Mouse (Mus musculus): ENCODE results near the gene Tpcn2. TPM values are rescaled to one million over a fixed set of nuclear protein-coding genes. Genes with fewer than 3 reads are reported as not detected.

Tpcn2 gene
- total RNA-seq, 2 experiments from 2014 or later, result 3.2 to 3.6 TPM

- intact Hi-C loops (cut with DNase I), result no loop called here
- peak; percentile 78 to 80 for DNase-seq
These were observed 16.7 kb upstream of the Tpcn2 start, which contains the start of gene Mrgprf for GRCm38 (mm10) chr7:145300321-145301007. Gene Mrgprf (plus strand): TSS chr7:145300828.

- DNase-seq, result peak; percentile 39 to 61
- intact Hi-C loops (cut with DNase I), result no loop called here
These were observed 15.9 kb upstream of the Tpcn2 start for GRCm38 (mm10) chr7:145299562-145300320.

- intact Hi-C loops (cut with DNase I), result no loop called here
- DNase-seq, result no peak
These were observed 15.1 kb upstream of the Tpcn2 start for GRCm38 (mm10) chr7:145298666-145299490.

DNA sequence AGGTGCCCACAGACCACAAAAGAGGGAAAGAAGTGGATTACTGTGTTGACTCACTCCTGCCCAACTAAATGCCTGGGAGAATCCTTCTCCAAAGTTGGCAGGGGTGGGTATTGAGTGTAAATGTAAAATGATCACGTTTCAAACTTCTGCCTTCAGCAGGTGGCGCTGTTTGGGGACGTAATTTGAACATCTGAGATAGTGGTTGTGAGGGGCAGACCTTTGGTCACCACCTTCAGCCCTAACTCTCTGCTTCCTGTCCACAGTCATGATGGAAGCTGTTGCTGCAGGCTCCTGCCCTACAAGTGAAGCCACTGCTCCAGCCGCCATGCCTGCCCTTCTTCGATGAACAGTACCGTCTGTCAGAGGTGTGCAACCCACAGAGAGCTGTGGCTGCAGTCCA, 10.0 kb upstream of the Tpcn2 start:
- DNase-seq, result peak; percentile 29 to 43
- intact Hi-C loops (cut with DNase I), result no loop called here

- intact Hi-C loops (cut with DNase I), result no loop called here
- DNase-seq, result no peak
These were observed 8.9 kb upstream of the Tpcn2 start for GRCm38 (mm10) chr7:145292726-145293125.

DNA sequence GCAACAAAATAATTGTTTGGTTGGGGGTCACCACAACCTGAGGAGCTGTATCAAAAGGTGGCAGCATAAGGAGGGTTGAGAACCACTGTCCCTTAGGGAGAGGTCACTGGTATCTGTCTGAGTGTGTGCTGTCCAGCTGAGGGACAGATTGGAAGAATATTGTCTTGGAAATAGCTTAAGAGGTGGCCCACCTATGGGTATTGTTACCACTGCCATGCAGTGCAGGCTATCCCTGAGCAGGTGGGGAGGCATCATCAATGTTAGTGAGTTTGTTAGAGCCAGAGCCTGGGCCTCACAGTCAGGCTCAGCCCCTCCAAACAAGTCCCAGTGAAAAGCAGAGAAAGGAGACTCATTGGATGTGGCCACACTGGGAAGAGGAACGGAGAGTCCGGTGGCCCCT, 8.0 kb upstream of the Tpcn2 start:
- DNase-seq, result no peak
- intact Hi-C loops (cut with DNase I), result no loop called here

DNA sequence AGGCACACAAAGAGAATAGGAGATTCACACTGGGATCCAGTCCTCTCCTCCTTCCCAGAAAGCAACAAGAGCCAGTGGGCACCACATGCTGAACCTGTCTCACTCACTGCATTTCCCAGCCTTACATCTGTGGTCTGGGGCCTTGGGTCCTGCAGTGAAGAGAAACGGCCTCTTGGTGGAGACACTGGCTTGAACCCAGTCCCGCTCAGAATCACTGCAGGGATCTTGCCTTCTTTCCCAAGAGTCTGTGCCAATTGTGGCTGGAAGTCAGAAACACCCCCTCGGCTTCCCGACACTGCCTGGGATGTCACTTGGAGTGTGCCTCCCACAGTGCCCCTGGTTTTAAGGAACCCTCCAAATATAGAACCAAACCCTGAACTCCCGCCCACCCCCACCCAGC, 5.5 kb upstream of the Tpcn2 start:
- intact Hi-C loops (cut with DNase I), result no loop called here
- no peak for DNase-seq

- intact Hi-C loops (cut with DNase I), result no loop called here
- no peak for DNase-seq
These were observed 3.6 kb upstream of the Tpcn2 start for GRCm38 (mm10) chr7:145287410-145287809.

GRCm38 (mm10) chr7:145285476-145285875, 1.7 kb upstream of the Tpcn2 start:
- no peak for DNase-seq
- intact Hi-C loops (cut with DNase I), result no loop called here

DNA sequence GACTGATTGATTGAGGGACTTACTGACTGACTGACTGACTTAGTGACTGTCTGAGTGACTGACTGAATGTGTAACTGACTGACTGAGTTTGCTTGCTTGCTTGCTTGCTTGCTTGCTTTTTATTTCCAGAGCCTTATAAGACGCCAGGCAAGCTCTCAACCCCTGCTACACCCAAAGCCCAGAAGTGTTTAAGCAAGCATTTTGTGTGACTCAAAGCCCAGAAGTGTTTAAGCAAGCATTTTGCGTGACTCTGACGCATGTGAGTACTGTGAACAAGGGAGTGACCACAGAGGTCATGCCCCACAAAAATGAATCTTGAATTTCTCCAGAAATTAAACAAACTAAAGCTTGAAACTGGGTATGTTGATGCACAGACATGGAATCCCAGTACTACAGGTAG, 482 bp upstream of the Tpcn2 start:
- intact Hi-C loops (cut with DNase I), result no loop called here
- DNase-seq, result no peak

- DNase-seq, result no peak
- intact Hi-C loops (cut with DNase I), result no loop called here
These were observed 770 bp downstream of the Tpcn2 start for GRCm38 (mm10) chr7:145283041-145283440.

GRCm38 (mm10) chr7:145281396-145281795, 2.4 kb downstream of the Tpcn2 start:
- intact Hi-C loops (cut with DNase I), result no loop called here
- DNase-seq, result no peak

DNA sequence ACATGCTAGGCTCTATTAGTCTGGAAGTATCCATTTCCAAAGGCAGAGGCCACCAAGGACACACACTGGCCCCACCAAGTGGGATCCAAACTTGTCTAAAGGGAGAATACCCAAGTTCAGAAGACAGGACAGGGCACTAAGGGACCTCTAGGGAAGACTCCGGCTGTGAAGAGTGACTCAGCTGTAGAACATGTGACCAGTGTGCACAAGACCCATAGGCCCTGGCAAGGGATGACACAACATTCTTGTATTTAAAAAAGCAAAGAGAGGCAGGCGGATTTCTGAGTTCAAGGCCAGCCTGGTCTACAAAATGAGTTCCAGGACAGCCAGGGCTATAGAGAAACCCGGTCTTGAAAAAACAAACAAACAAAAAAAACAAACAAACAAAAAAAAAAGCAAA, 8.3 kb downstream of the Tpcn2 start:
- DNase-seq, result no peak
- intact Hi-C loops (cut with DNase I), result no loop called here

DNA sequence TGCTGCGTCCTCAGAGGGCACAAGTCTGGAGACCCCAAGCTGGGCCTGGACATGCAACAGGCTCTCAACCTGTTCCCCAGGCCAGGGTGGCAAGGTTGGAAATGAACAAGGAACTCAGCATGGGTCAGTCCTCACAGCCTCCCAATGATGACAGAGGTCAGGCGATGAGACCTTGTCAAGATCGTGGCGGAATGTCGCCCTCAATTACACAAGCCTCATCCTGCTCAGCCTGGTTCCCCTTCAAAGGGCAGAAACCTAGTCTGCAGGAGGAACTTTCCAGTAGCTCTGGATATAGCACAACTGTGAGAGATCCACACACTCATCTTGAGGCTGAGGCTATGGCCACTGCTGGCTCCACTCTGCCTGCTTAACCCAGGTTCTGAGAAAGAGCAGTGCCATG, 12.9 kb downstream of the Tpcn2 start:
- intact Hi-C loops (cut with DNase I), result no loop called here

GRCm38 (mm10) chr7:145268890-145269289, 14.9 kb downstream of the Tpcn2 start:
- intact Hi-C loops (cut with DNase I), result no loop called here
- DNase-seq, result no peak

More for the DNA sequence above, 12.9 kb downstream of the Tpcn2 start:
- no peak for DNase-seq

DNA sequence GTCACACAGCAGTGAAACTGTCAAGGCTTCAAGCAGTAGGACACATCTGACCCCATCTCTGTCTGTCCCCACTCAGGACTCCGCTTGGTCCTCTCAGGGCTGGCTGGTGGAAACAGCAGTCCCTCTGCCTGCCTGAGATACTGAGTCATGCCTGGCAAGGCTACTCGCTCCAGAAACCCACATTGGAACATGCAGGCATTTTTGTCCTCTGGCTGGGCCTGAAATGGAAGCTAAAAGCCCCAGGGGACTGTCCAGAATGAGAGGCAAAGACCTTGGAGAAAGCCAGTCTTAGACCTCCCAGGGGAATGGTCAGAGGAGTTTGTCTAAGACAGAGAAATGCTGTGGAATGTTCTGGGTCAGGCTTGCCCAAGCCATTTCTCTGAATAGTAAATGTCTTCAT, 17.8 kb downstream of the Tpcn2 start:
- intact Hi-C loops (cut with DNase I), result no loop called here
- DNase-seq, result peak; percentile 41 to 52

DNA sequence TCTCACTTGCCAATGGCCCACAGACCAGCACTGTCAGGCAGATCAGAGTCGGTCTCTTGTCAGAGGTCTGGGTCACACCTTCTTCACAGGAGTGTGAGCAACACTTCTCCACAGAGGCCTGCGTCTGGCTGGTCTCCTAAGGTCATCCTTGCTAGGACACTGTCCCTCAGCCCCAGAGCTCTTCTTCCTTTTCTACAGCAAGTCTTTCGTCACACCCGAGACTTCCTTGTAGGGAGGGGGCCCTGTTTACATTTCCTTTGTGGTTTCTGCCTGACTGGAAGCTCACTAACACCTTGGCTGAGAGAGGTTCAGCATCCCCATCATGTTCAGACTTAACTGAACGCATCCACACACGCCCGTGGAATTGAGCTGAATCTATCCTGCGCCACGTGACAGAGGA, 19.6 kb downstream of the Tpcn2 start:
- no peak for DNase-seq

GRCm38 (mm10) chr7:145256092-145256491, 27.7 kb downstream of the Tpcn2 start:
- intact Hi-C loops (cut with DNase I), result no loop called here
- no peak for DNase-seq

More for the DNA sequence above, 19.6 kb downstream of the Tpcn2 start:
- intact Hi-C loops (cut with DNase I), result no loop called here

DNA sequence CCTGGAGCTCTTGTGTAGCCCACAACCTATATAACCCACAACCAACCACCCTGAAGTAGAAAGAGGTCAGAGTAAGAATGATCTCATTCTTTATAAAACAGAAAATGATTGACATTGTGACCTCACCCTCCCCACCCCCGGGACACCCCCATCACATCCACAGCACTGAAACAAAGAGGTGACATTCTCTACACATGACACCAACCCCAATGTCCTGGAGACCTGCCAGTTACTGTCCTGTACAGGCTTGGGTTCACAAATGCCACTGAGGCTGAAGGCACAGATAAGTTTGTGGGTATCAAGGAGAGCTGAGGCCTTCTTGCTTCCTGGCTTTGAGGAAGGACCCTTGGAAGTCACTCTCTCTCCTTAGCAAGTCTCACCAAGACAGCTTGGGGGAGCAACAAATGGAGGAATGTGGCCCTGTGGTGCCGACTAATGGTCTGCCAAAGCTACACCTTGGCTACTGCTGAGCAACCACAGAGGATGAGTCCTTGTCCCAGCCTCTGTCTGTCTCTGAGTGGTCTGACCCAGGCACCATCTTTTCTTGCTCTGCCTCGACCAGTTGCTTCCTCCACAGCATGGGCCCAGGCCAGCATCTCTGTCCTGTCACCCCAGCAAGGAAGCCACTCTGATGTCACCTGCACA, 29.7 kb downstream of the Tpcn2 start:
- no peak for DNase-seq
- intact Hi-C loops (cut with DNase I), result no loop called here

GRCm38 (mm10) chr7:145252715-145253476, 30.9 kb downstream of the Tpcn2 start:
- DNase-seq, result peak; percentile 84 to 88
- intact Hi-C loops (cut with DNase I), result no loop called here

Measured in heart, postnatal 36 days (tissue).